Mouse (Mus musculus) G1E (cell line): ENCODE data around the gene Spon1.

Experiments used
- CTCF ChIP-seq: IDR thresholded peaks from 2 replicates; pipeline ENCODE4 v1.5.1; 2012; ENCODE audit warnings: low read depth, low read length, inconsistent platforms, mixed read lengths
- GATA1 ChIP-seq: IDR thresholded peaks from 2 replicates; pipeline ENCODE4 v1.6.1; 2012; ENCODE audit warnings: borderline replicate concordance, low read length, inconsistent platforms, mixed read lengths
- POLR2AphosphoS5 ChIP-seq: IDR thresholded peaks from 2 replicates; pipeline ENCODE4 v1.6.1; 2012; ENCODE audit warnings: low read depth, low read length, inconsistent platforms; ENCODE audit not compliant: insufficient replicate concordance

- TF ChIP-seq CTCF (no peak), GATA1 (no peak), POLR2AphosphoS5 (no peak)
Measured at GRCm38 (mm10) chr7:114042973-114043928, 277.5 kb downstream of the Spon1 start.
